Mouse (Mus musculus) forebrain, embryonic 16.5 days (tissue): Measurements from ENCODE around the gene Txnip. TPM values are rescaled to one million over a fixed set of nuclear protein-coding genes. Genes with fewer than 3 reads are reported as not detected.

Experiments used
- ATAC-seq: fragments of 200-750 bp; cut with Nextera tagmentation; 2 replicates; pipeline ENCODE4 v1.8.0; 2017; ENCODE audit warnings: mild to moderate bottlenecking, moderate library complexity
- H3K27ac ChIP-seq: fragments of 300-500 bp; sonication (generic); 2 replicates; pipeline ENCODE4 v1.5.1; 2014; ENCODE audit warnings: low read length, control low read depth
- H3K27me3 ChIP-seq: fragments of 300-500 bp; sonication (generic); replicated peaks from 2 replicates; pipeline ENCODE4 v1.6.1; 2014; ENCODE audit warnings: low read length; ENCODE audit not compliant: control insufficient read depth, insufficient read depth
- H3K36me3 ChIP-seq: fragments of 300-500 bp; sonication (generic); 2 replicates; pipeline ENCODE4 v1.6.1; 2014; ENCODE audit not compliant: control insufficient read depth, insufficient read depth
- H3K4me1 ChIP-seq: fragments of 300-500 bp; sonication (generic); replicated peaks from 2 replicates; pipeline ENCODE4 v1.6.1; 2014; ENCODE audit warnings: low read length; ENCODE audit not compliant: control insufficient read depth, insufficient read depth
- H3K4me2 ChIP-seq: fragments of 300-500 bp; sonication (generic); 2 replicates; pipeline ENCODE4 v1.6.1; 2014; ENCODE audit warnings: mild to moderate bottlenecking, low read length, control low read depth
- H3K4me3 ChIP-seq: fragments of 300-500 bp; sonication (generic); replicated peaks from 2 replicates; pipeline ENCODE4 v1.5.1; 2014; ENCODE audit warnings: mild to moderate bottlenecking, low read length, control low read depth
- H3K9ac ChIP-seq: fragments of 300-500 bp; sonication (generic); replicated peaks from 2 replicates; pipeline ENCODE4 v1.6.1; 2014; ENCODE audit warnings: low read depth, low read length, control low read depth
- H3K9me3 ChIP-seq: fragments of 300-500 bp; sonication (generic); 2 replicates; pipeline ENCODE4 v1.6.1; 2016; ENCODE audit warnings: low read length; ENCODE audit not compliant: control insufficient read depth
- WGBS: fragments of 180-500 bp; shearing (Covaris S2); extraction: QIAGEN DNeasy Blood & Tissue Kit; methylation state at CpG from one replicate; pipeline ENCODE4 v1.1.7; 2014; 5-methylcytosine and 5-hydroxymethylcytosine counted together
- polyA plus RNA-seq: library from polyadenylated mRNA; unstranded; fragments of >200 nt; fragmentation: Nextera tagmentation; extraction: Ambion mirVana; gene quantifications from 2 replicates; pipeline ENCODE4 v1.2.1, GENCODE M21; 2015

Txnip gene
- polyA plus RNA-seq, 1 experiment from 2014 or later, result 63.4 TPM

DNA sequence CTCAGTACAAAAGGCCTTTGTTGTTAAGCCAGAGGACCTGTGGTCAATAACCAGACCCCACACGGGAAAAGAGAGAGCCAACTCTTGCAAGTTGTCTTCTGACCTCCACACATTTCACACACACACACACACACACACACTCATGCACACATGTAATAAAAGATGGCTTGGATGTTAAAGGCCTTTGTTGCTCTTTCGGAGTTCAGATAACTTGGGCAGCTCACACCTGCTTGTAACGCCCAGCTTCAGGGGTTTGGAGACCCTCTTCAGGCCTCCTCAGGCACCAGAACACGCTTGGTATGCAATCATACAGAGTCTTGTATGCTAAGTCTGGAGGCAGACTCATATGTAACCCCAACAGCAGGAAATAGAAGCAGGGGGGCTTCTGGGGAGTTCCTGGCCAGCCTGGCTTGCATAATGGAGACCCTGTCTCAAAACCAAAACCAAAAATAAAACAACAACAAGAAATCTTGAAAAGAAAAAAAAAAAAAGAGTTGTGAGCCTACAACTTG is 21.5 kb downstream of the Txnip start:
- Histone ChIP-seq H3K4me3 (no peak overlapping the region), H3K4me1 (peaks cover 18% of the 10 kb centered on the region), H3K4me2 (no peak overlapping the region), H3K36me3 (no peaks in the 10 kb centered on the region), H3K27me3 (no peaks in the 10 kb centered on the region), H3K27ac (no peak overlapping the region), H3K9me3 (no peaks in the 10 kb centered on the region), H3K9ac (no peak overlapping the region)
- ATAC-seq, result no peak
- 83% methylated on average over 4 of the region's 4 CpGs for WGBS

DNA sequence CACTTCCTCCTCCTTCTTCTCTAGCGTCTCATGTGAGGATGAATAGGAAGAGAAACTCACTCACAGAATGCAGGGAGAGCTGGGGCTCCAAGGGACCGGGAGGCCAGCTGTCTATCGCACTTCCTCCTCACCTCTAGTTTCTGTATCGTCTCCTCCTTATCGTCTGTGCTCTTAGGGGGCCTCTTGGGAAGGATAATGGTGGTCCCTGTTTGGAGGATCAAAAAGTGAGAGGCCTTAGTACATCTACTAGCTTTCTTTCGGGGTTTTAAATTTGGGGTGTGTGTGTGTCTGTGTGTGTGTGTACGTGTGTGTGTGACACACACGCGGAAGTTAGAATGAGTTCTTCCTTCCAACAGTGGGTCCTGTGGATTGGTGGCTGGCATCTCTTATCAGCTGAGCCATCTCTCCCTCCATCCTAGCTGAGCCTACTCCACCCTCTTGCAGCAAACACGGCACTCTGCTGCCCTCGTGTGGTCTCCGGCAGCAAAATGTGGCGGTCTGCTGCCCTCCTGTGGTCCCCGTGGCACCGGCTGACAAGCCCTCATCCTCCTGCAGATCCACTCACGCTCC is 22.2 kb downstream of the Txnip start:
- Histone ChIP-seq H3K9me3 (no peaks in the 10 kb centered on the region), H3K27ac (no peak overlapping the region; the same call in 1 of the 2 replicates), H3K4me1 (peaks cover 18% of the 10 kb centered on the region), H3K4me3 (peak overlapping the region; percentile 40), H3K9ac (peak overlapping the region; percentile 59), H3K36me3 (no peaks in the 10 kb centered on the region), H3K27me3 (no peaks in the 10 kb centered on the region), H3K4me2 (peak overlapping the region; percentile 65)
- peak; percentile 90 for ATAC-seq
- 12% methylated on average over 16 of the region's 16 CpGs for WGBS

DNA sequence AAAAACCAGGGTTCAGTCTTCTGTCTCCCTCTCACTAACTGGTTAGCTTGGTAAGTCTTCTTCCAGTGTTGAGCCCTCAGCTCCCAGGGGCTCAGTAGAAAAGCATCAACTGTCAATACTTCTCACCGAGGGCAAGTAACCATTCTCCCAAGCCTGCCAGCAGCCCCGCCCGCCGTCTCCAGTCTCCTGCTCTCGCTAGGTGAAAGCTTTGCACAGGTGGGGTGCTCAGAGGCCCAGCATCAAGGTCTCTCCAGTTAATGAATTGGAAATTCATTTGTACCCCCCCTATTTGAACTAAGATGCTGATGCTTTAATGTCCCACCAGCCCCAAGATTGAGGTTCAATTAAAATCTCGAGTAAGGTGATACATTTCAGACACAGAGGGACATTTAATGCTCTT is 23.4 kb downstream of the Txnip start:
- no peak overlapping the region for H3K4me3 ChIP-seq
- H3K36me3 ChIP-seq, result no peaks in the 10 kb centered on the region
- H3K9ac ChIP-seq, result no peak overlapping the region
- H3K4me1 ChIP-seq, result peaks cover 17% of the 10 kb centered on the region
- ATAC-seq, result no peak
- H3K9me3 ChIP-seq, result no peaks in the 10 kb centered on the region
- no peaks in the 10 kb centered on the region for H3K27me3 ChIP-seq
- 45% methylated on average over 6 of the region's 6 CpGs for WGBS
- no peak overlapping the region for H3K27ac ChIP-seq
- no peak overlapping the region for H3K4me2 ChIP-seq

GRCm38 (mm10) chr3:96581771-96582515 is 24.2 kb downstream of the Txnip start:
- Histone ChIP-seq H3K27me3 (no peaks in the 10 kb centered on the region), H3K4me1 (peaks cover 9% of the 10 kb centered on the region), H3K4me2 (no peak overlapping the region), H3K4me3 (no peak overlapping the region), H3K36me3 (no peaks in the 10 kb centered on the region), H3K9ac (no peak overlapping the region), H3K9me3 (no peaks in the 10 kb centered on the region), H3K27ac (no peak overlapping the region)
- no peak for ATAC-seq
- 85% methylated on average over 16 of the region's 16 CpGs for WGBS

DNA sequence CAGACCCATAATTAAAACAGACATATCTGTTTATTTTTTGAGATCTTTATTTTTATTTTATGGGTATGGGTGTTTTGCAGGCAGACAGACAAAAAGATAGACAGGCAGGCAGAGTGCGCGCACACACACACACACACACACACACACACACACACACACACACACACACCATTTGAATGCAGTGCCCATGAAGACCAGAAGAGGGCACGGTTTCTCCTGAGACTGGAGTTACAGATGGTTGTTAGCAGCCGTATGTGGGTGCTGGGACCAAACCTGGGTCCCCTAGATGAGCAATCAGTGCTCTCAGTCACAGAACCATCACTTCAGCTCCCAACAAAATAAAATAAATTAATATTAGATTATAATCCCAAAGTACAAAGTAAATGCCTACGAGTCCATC is 25.6 kb downstream of the Txnip start:
- no peaks in the 10 kb centered on the region for H3K36me3 ChIP-seq
- no peak for ATAC-seq
- no peak overlapping the region for H3K4me3 ChIP-seq
- no peaks in the 10 kb centered on the region for H3K9me3 ChIP-seq
- no peak overlapping the region for H3K27ac ChIP-seq
- peaks cover 5% of the 10 kb centered on the region for H3K4me1 ChIP-seq
- WGBS, result 92% methylated on average over 5 of the region's 5 CpGs
- no peak overlapping the region for H3K4me2 ChIP-seq
- H3K9ac ChIP-seq, result no peak overlapping the region
- H3K27me3 ChIP-seq, result no peaks in the 10 kb centered on the region

- Histone ChIP-seq H3K9ac (no peak overlapping the region), H3K27ac (no peak overlapping the region), H3K27me3 (no peaks in the 10 kb centered on the region), H3K4me3 (no peak overlapping the region), H3K9me3 (no peaks in the 10 kb centered on the region), H3K36me3 (no peaks in the 10 kb centered on the region), H3K4me2 (no peak overlapping the region), H3K4me1 (peaks cover 14% of the 10 kb centered on the region)
- ATAC-seq, result no peak
- WGBS, result 80% methylated on average over 4 of the region's 4 CpGs
Observed at GRCm38 (mm10) chr3:96590657-96591056, 32.9 kb downstream of the Txnip start.

GRCm38 (mm10) chr3:96593374-96593773 is 35.6 kb downstream of the Txnip start:
- Histone ChIP-seq H3K27me3 (no peaks in the 10 kb centered on the region), H3K9me3 (no peaks in the 10 kb centered on the region)
- no peak for ATAC-seq

DNA sequence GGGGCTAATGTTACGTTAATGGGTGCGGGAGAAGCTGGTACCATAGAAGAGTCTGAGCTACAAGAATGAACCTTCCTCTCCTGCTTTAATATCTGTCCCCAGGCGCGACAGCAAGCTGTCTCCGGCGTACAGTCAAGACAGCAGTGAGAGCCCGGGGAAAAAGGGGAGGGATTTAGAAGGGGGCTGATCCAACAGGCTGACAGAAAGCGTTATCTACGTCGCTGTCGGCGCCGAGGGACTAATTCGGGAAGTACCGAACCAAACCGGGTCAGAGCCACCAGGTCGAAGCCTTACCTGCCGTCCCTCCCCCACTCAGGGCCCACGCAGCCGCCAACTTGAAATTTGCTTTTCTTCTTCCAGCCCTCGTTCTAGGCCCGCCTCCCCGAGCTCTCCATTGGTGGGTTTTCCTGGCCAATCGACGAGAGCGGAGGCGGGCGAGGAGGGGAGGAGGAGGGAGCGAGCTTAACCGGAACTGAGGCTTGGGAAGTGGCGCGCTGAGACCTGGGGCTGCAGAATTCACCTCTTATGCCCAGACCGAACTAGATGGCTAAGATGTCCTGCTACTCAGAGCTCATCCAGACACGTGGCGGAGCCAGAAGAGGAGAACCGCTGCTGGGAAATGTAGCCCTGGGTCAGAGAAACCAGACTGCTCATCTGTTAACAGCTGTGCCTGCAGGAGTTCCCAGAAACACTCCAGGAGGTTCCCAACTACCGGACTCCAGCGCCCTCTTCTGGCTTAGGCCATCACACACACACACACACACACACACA is 36.2 kb downstream of the Txnip start, which contains the start of gene Polr3gl:
Polr3gl (minus strand) TSS at position 392 of the 771 bp plus-strand sequence.
- Histone ChIP-seq H3K9me3 (no peaks in the 10 kb centered on the region), H3K36me3 (no peaks in the 10 kb centered on the region), H3K4me1 (peaks cover 44% of the 10 kb centered on the region), H3K4me2 (peak within 1 kb of the TSS; percentile 72), H3K4me3 (peak within 1 kb of the TSS; percentile 64), H3K27ac (peak within 1 kb of the TSS; percentile 75), H3K9ac (peak within 1 kb of the TSS; percentile 70), H3K27me3 (no peaks in the 10 kb centered on the region)
- under 1% methylated on average over 38 of the region's 38 CpGs for WGBS
- ATAC-seq, result peak; percentile 88

More at GRCm38 (mm10) chr3:96593374-96593773, 35.6 kb downstream of the Txnip start:
- Histone ChIP-seq H3K36me3 (no peaks in the 10 kb centered on the region), H3K4me1 (peaks cover 38% of the 10 kb centered on the region), H3K4me2 (peak overlapping the region; percentile 72), H3K4me3 (peak overlapping the region; percentile 64), H3K27ac (peak overlapping the region; percentile 75), H3K9ac (peak overlapping the region; percentile 70)
- under 1% methylated on average over 10 of the region's 10 CpGs for WGBS

DNA sequence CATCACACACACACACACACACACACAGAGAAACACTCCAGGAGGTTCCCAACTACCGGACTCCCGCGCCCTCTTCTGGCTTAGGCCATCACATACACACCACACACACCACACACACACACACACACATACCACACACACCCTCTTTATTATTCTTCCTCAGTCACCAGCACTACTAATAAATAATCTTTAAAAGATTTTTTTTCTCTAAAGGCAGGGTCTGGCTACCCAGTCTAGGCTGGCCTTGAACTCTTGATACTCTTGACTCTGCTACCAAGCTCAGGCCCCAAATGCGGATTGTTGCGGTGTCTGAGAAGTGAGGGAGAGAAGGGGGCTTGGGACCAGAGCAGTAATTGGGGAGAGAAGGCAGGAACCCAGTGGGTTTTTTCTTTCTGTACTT is 37.1 kb downstream of the Txnip start:
- Histone ChIP-seq H3K4me3 (no peak overlapping the region), H3K27ac (no peak overlapping the region), H3K4me1 (peaks cover 52% of the 10 kb centered on the region), H3K36me3 (no peaks in the 10 kb centered on the region), H3K9ac (no peak overlapping the region), H3K27me3 (no peaks in the 10 kb centered on the region), H3K9me3 (no peaks in the 10 kb centered on the region), H3K4me2 (no peak overlapping the region)
- WGBS, result 83% methylated on average over 5 of the region's 5 CpGs
- ATAC-seq, result no peak
